Mouse (Mus musculus): ENCODE data around the gene Col19a1.

Gene Col19a1

DNA sequence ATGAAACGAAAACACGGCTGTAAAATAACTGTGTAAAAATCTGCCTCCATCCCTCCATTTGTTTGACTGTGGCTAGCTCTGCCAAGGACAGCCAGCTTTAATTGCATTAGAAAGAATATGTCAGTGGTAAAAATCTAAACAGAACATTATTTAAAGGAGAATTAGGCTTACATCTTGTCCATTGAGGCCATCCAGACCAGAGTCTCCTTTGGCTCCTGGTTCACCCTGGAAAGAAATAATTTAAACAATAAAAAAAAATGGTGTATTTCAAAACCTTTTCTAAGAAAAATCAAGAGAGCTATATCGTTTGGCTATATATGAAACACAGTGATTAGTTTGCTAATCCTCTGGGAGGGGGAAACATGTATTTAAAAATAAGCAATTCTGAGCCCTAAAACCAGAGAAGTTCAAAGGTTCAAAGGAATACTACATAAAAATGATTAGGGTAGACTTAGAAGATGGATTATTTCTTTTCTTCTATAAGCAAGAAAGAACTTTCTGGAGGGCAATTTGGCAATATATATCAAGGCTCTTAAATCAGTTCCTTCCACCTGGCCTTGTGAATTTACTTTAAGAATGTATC lies 125.9 kb downstream of the Col19a1 start:
- DNase-seq (ENCODE audit: low spot score in 2 of 2) = no peak

DNA sequence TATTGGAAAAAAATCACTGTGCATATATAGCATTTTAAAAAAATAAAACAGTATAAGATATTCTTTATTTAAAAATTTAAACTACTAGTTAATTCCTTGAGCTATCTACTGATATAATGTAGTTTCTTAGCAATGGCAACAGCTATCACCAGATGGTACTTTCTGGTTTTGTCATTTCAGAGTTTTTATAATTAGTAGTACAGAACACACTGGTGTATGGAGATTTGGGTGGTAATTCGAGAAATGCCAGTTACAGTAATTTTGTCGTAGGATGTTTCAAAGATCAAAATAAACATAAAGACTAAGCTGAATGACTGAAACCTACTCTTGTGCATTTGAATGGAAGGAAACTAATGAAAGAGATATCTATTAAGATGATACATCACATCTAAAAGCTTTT lies 129.3 kb downstream of the Col19a1 start:
- DNase-seq (ENCODE audit: low spot score in 2 of 2) = no peak

DNA sequence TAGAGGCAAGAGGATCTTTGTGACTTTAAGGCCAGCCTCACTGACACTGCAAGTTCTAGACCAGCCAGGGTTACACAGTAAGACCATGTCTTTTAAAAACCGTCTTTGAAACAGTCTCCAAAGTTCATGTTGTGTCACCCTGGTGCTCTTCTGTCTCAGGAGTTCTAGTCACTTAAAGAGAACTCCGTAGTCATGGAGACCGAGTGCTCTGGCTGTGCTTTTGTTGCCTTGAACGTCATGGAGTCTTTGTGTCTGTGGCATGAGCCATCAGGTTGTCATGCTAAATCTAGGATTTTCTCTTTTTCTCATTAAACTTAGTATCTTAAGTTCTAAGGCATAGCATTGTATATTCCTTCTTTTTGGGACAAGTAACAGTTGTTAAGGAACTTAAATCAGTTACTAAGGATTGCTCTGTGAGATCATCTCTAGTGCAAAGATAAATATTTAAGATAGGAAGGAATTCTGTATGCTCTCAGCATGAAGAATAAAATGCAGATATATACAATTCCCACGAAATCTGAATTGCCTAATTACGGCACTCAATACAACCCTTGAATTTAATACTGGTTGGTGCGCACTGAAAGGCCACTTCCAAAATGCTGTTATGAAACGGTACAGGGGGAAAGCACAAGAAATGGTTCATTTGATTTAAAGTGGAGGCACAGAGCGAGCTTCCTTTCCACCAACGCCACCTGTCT lies 134.6 kb downstream of the Col19a1 start:
- no peak for DNase-seq (ENCODE audit: low spot score in 2 of 2)

DNA sequence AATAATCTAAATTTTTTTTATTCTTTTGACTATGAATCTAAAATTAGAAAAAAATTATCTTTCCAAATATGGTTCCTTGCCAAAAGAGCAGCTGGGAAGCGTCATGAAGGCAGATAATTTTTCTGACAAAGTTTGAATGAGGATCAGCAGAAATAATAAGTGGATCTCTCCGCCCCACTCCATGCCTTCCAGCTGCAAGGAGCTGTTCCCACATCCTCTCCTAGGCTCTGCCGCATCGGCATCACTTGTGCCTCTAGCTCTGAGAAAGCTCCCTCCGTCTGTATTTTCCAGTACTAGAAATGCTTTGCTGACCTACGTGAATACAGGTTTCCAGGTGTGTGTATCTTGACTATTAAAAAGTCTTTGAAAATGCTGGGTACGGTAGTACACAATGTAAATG lies 135.1 kb downstream of the Col19a1 start:
- DNase-seq (ENCODE audit: low spot score in 2 of 2) = no peak

DNA sequence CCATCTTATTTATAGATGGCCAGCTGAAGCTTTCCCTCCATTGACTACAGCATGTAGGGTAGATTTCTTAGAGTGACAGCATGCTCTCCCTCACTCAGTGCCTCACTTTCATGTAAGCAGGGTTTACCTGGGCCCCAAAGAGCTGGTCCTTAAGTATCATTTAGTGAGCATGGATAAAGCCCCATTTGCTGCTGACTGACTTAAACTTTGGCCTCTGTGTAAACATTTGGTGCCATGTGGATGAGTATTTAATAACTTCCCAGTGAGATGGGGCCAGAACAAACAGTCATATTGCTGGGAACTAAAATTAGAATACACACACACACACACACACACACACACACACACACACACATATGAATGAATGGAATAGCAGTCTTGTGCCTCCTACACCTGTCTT lies 149.8 kb downstream of the Col19a1 start:
- no peak for DNase-seq (ENCODE audit: low spot score in 2 of 2)

DNA sequence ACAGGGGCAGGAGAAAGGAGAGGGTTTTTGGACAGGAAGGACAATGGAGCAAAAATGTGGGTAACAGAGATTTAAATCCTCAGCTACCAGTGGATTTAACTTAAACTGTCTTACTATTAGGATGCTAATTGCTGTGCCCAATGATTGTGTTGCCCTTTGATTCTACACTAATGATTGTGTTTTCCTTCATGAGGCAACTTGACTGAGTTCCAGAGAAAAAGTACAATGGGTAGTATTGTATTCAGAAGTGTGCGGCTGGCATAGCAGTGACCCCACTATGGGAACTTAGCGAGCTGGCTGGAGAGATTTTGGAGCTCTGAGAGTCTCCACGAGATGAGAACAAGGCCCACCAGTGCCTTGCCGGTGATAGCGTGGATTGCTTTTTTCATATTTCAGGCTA lies 159.0 kb downstream of the Col19a1 start:
- no peak for DNase-seq (ENCODE audit: low spot score in 2 of 2)

DNA sequence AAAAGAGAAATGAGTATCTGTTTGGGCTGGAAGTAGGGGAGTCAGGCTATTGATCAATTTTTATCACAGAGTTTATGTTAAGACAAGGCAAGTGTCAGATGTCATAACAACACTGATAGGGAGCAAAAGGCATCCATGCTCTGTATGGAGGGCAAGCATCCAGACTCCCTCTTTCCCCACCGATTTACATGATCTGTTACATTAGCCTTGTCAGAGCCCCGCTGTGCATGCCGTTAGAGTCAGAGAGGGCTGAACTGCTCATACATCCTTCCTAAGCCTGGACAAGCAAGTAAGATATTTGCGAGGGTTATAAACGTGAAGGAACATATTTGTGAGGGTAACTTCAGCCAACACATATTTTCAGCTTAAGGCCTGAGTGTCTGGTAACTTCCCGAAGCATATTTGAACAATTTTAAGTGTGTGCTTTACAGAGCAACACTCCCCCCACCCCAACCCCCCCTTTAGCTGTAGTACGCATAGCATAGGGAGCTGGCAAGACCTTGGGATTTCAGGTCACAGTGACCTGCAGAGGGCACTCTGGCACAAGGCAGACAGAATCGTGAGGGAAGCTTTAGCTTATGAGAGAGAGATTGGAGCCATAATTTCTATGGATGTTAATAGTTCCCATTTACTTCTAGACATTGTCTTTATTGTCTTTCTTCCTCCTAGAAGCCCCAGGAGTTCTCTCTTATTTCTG lies 209.0 kb downstream of the Col19a1 start:
- DNase-seq (ENCODE audit: low spot score in 2 of 2) = peak in 1 of 2 experiments; percentile 20

DNA sequence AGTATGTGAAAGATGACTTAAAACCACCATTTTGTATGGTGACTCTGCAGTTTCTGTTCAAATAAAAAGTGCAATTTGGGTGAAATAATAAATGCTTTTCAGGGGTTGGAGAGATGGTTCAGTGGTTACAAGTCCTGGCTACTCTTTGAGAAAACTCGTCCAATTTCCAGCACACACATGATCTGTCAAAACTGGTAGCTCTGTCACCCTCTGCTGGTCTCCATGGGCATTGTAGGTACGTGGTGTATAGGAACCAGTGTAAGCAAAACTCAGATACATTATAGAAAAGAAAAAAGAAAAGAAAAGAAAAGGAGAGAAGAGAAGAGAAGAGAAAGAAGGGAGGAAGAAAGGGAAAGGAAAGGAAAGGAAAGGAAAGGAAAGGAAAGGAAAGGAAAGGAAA lies 212.4 kb downstream of the Col19a1 start:
- no peak for DNase-seq (ENCODE audit: low spot score in 2 of 2)

DNA sequence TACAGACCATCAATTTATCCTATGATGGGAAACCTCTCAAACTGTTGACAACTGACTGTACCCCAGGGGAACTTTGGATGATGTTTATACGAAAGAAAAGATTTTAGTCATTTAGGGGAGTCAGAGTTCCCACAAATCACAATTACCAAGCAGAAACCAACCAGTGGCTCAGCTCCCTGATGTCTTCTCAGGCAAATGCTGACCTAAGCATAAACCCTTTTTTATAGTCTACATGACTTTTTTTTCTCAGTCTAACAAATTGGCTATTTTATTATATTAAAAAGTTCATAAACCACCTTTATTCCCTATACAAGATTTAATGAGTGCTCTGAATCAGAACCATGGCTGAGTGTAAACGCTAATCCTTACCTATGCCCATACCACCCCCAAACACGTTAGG lies 213.6 kb downstream of the Col19a1 start:
- DNase-seq (ENCODE audit: low spot score in 2 of 2) = no peak

DNA sequence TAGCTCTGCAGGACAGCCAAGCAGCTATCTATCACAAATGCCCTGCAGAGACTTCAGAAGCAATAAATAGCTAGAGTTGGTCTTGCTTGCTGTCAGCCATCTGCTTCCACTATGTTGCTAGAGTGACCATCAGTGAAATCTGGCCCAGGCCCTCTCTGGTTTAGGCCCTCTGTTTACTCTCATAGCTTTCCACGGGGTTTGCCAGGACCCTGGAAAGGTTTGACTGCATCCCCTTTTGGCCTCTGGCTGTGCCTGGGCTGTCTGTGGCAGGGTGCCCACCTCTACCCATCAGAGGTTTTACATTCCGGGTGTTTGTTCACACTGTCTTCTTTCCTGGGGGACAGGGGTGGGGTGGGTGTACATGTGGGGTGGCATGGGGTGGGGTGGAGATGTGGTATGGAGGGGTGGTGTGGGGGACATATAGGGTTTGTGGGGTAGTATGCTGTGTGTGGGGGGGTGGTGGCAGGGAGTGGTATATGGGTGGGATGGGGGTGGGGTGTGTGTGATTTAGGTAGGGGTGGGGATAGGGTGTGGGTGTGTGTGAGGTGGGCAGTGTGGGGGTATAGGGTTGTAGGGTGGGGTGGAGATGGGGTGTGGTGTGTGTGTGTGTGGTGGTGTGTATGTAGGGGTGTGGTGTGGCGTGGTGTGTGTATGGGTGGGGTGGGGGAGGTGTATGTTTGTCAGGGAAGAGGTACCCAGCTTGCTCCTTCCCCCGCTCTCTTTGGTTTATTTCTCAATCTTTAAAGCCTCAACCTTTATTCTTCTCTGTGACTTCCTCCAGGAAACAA lies 214.6 kb downstream of the Col19a1 start:
- DNase-seq (ENCODE audit: low spot score in 2 of 2) = no peak

DNA sequence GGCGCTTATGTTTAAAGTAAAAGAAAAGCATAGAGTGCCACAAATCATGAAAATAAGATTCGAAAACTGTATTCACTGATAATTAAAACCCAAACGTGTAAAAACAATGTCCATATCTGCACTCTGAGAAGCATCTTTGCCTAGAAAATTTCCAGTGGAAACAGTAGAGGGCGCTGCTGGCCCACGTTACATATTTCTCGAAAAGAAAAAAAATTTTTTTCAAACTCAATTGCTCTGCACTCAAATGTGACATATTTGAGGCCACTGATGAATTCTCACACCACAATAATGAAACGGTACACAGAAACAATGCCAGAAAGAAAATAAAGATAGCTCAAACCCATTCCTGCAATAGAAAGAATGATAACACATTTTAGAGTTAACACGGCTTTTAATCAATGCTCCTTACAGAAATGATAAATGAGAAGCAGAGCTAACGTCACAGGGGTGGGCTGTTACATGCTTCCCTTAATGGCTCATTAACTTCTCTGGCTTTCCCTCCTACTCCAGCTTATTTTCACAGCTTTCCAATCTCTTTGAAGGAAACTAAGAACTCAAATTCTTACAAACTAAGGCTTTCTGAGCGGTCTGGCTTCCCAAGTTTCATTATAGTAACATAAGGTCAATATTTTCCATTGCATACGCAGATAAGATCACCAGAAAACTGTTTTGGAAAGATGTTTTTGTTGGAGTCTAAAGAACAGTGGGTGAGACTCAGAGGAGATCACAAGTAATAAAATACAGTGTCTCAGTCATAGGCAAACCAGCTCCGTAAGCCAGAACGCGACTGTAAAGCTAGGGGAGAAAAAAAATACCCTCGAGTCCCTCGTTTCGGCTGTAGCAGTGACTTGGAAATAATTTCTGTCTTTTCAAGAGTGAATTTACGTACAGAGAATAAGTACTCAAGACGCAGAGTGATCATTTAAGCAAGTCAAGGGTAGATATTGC lies 219.4 kb downstream of the Col19a1 start:
- no peak for DNase-seq (ENCODE audit: low spot score in 2 of 2)

DNA sequence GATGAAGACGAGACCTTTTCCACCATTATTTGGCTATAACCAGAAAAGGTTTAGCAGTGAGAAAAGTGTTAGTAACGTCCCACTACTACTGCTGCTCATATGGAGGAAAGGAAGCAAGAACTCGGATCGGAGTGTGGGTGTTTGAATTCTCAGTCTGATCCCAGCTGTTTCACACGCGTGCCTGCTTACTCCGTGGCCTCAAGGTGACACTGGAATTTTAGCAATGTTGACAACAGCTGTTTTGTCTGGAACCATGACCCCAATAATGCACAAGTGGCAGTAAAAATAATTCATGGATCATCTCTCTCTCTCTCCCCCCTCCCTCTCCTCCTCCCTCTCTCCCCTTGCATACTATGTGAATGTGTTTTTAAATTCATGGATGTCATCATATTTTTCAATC lies 222.5 kb downstream of the Col19a1 start:
- no peak for DNase-seq (ENCODE audit: low spot score in 2 of 2)

DNA sequence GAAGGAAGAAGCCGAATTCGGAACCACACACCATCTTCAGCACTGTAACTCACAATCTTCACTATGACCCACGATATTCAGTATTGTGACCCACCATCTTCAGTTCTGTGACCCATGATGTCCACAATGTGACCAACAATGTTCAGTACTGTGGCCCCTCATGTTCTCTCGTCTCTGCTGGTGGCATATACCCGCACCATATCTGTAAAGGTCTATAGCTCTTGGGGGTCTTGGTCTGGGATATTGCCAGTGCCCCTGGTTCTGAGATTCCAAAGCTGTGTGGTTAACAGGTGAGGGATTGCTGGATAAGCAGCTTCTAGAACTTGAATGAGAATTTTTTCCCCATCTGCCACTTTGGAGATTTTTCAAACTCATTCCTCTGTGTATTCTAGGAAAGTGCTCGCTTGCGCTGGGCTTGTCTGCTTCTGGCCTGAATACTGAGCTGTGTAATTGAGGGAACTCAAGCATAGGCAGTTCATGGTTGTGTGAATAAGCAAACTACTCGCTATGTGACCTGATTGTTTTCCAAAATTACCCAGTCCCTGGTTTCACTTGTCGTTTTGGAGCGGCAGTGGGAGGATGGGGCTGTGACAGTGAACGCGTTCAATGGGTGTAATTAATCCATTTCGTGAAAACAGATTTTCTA lies 225.2 kb downstream of the Col19a1 start:
- no peak for DNase-seq (ENCODE audit: low spot score in 2 of 2)

DNA sequence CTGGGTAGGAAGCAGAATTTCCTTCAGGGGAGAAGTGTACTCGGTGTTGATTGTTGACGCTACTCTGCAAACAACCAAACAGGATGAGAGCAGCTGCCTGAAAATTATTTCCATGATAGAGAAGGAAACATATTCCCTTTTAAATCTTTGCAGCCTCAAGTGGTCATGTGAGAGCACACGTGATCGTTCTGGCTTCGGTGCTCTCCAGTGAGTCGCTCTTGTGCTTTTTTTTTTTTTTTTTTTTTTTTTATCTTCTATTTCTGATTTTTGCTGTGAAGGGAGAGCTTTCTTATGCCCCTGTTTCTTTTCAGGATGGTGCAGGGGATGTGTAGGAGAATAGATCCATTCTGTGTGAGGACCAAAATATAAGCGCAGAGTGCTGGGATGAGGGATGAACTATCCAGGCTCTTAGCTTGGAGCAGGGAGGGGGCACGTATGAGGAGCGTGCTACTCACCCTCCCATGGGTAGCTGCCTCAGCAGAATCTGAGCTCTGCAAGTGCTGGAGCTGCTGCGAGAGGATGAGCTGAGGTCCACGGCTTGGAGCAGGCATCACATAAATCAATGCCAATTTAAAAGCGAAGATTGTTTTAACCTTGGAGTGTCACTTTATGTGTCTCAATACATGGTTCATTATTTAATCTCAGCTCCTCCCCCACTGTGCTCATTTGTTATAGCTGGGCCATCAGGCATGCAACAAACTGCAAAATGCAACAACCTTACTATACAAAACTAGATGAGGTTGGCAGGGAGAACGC lies 237.6 kb downstream of the Col19a1 start:
- DNase-seq (ENCODE audit: low spot score in 2 of 2) = no peak

DNA sequence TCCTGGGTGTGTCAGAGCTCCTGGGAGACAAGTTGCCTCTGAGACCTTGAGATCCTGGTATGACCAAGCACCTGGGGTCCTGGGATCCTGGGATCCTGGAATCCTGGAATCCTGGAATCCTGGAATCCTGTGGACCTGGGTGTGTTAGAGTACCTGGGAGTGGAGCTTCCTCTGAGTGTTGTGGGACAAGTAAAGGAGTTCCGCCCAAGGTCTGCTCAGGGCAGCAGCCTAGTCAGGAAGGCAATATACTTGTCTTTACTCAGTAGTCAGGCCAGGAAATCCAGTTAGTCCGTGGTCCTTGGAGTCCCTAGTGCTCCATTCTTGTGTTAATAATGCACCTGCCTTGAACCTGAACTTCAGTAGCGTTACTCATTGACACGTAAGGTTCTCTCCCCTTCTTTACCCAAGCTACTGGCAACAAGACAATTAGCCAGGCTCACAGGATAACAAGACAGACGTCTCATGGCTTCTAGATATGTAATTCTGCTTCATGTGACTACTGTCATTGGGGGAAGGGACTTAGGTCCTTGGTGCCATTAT lies 239.6 kb downstream of the Col19a1 start:
- no peak for DNase-seq (ENCODE audit: low spot score in 2 of 2)

DNA sequence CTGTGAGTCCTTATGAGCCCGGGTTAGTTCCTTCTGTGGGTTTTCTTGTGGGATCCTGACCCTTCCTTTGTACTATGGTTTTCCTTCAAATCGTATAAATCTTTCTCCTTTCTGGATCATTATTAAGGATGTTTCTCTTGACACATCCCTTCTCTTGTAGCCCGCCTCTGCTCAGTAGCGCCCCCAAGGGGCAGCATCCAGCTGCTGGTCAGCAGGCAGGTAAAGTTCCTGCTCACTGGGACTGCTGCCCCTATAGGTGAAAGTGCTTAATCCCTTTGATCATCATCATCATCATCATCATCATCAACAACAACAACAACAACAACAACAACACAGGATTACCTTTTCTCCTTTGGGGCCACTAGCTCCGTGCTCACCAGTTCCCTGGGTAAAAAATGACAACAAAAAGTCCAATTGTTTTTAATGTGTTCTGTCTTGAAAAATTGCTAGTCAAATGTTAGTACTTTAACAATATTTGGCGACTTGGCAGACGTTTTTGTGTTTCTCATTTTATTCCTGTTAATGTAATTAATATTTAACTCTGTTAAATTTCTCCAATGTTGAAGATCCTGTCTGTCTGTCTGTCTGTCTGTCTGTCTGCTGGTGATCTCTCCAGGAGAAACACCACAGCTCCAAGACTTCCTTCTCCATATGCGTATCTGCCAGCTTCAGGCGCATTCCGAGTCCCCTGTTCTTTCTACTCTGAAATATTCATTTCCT lies 249.6 kb downstream of the Col19a1 start:
- DNase-seq (ENCODE audit: low spot score in 2 of 2) = no peak

DNA sequence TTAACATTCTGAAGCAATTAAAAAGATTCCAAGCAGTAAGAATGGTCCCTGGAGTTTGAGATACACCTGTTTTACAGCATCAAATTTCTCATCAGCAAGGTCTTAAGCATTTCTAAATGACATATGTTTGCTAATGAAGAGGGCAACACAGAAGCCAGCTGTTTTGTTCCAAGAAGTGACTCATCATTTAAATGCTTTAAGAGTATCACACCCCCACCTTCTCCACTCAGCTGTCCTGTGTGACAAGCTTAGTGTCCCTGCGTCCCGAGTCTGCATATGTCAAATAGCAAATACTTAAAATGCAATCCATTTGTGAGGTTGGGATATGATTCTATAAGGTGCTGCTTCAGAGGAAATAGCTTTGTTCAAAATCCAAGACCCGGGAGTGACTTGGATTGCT lies 251.2 kb downstream of the Col19a1 start:
- DNase-seq (ENCODE audit: low spot score in 2 of 2) = no peak

DNA sequence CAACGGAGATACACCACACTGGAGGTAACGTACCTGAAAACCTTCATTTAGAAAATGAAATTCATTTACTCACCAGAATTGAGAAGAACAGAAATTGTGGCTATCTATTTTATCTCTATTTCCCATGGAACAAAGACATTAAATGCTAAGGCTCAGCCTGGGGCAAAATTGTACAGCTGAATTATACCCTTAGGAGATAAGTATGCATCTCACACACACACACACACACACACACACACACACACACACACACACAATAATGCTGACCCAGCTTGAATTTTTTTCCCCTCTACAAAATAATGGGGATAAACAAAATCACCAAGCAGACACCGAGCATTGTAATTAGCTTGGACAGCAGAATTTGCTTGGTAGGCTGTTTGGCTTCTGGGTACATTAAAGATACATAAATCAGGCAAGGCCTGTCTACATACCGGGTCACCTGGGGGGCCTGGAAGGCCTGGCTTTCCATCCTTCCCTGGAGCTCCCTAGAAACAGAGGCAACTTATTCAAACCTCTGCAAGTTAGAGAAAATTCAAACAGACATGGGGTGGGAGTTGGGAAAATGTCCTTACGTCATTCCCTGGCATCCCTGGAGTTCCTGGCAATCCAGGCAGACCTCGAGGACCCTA lies 270.2 kb downstream of the Col19a1 start:
- no peak for DNase-seq (ENCODE audit: low spot score in 2 of 2)

DNA sequence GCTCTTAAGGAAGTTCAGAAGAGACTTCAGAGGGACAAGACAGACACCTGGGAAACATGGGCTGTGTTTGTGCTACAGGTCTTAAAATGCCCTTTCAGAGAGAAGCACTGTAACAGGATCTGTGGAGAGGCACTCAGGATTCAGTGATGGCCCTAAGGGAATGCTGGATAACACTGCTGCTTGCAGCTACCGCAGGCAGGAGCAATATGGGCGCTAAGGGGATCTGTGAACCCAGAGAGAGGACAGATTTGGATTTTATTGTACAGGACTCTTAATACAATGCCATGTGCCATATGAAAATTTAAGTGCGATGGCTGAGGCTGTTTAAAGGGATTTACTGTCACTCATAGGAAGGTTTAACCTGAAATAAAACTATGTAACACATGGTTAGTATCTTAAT lies 270.8 kb downstream of the Col19a1 start:
- no peak for DNase-seq (ENCODE audit: low spot score in 2 of 2)

All from urinary bladder, postnatal 4 days (tissue).